Mouse (Mus musculus) liver, adult 2 months (tissue): ENCODE data around the gene Gm20388. TPM values are rescaled to one million over a fixed set of nuclear protein-coding genes. Genes with fewer than 3 reads are reported as not detected.

Source experiments
- DNase-seq: peaks from one replicate; pipeline ENCODE4 v3.0.0-alpha.2; 2011; ENCODE audit warnings: low read depth, low spot score; ENCODE audit errors: extremely low read depth
- H3K27ac ChIP-seq: fragments of 200-500 bp; replicated peaks from 2 replicates; pipeline ENCODE4 v1.5.1; 2012; ENCODE audit warnings: low read depth, mild to moderate bottlenecking, control low read depth, inconsistent platforms, low read length; ENCODE audit not compliant: insufficient read depth
- H3K27me3 ChIP-seq: fragments of 200-500 bp; 2 replicates; pipeline ENCODE4 v1.6.1; 2012; ENCODE audit warnings: mild to moderate bottlenecking, moderate library complexity, low read length, inconsistent platforms; ENCODE audit not compliant: control insufficient read depth, insufficient read depth
- H3K36me3 ChIP-seq: fragments of 200-500 bp; 2 replicates; pipeline ENCODE4 v1.6.1; 2012; ENCODE audit warnings: low read length, inconsistent platforms; ENCODE audit not compliant: control insufficient read depth, insufficient read depth
- H3K4me1 ChIP-seq: fragments of 200-500 bp; 2 replicates; pipeline ENCODE4 v1.6.1; 2011; ENCODE audit warnings: low read length; ENCODE audit not compliant: control insufficient read depth, insufficient read depth
- H3K4me3 ChIP-seq: fragments of 200-500 bp; 2 replicates; pipeline ENCODE4 v1.5.1; 2011; ENCODE audit warnings: low read depth, mild to moderate bottlenecking, control low read depth, low read length, moderate library complexity; ENCODE audit not compliant: insufficient read depth
- H3K79me2 ChIP-seq: fragments of 200-500 bp; 2 replicates; pipeline ENCODE4 v1.6.1; 2012; ENCODE audit warnings: inconsistent platforms, mild to moderate bottlenecking, low read length, moderate library complexity; ENCODE audit not compliant: control insufficient read depth, insufficient read depth
- H3K9ac ChIP-seq: fragments of 200-500 bp; 2 replicates; pipeline ENCODE4 v1.6.1; 2012; ENCODE audit warnings: low read depth, mild to moderate bottlenecking, control low read depth, inconsistent platforms, low read length
- CTCF ChIP-seq: fragments of 200-500 bp; IDR thresholded peaks from 2 replicates; pipeline ENCODE4 v1.5.1; 2011; ENCODE audit warnings: low read depth, low read length, control low read depth
- POLR2A ChIP-seq: fragments of 200-500 bp; IDR thresholded peaks from 2 replicates; pipeline ENCODE4 v1.6.1; 2011; ENCODE audit warnings: low read length, control low read depth; ENCODE audit not compliant: insufficient read depth; ENCODE audit errors: extremely low read depth
- WGBS: fragments of 180-500 bp; shearing (Covaris S2); methylation state at CpG from one replicate; pipeline ENCODE4 v1.1.7; 2018; 5-methylcytosine and 5-hydroxymethylcytosine counted together
- polyA plus RNA-seq: library from polyadenylated mRNA; depleted of rRNA; stranded (reverse); fragments of >200 nt; gene quantifications from 2 replicates; pipeline ENCODE4 v1.2.3, GENCODE M21; 2012
- total RNA-seq: library from RNA; depleted of rRNA; stranded (reverse); fragments of >200 nt; gene quantifications from 2 replicates; pipeline ENCODE4 v1.2.3, GENCODE M21; 2014

Gm20388 gene
- total and polyA plus RNA-seq, 2 experiments: 6.4 to 19.9 TPM

DNA sequence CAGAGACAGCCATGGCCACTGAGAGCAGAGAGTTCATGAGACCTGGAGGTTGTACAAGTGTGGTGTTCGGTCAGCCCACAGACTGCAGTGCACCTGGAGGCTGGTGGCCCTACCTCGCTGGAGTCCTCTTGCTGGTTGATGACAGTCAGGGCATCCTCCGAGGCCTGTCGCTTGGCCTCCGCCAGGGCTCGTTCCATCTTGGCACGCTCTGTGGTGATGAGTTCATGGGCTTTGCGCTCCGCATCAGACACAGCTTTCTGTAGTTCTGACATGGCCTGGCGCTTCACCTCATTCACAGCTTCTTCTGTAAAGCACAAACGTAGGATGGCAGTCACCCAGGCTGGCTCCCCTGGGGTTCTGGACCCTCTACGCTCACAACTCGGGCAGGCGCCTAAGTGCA, 2722.6 kb downstream of the Gm20388 start:
- Histone ChIP-seq H3K9ac (no peak overlapping the region), H3K4me1 (no peaks in the 10 kb centered on the region), H3K36me3 (no peaks in the 10 kb centered on the region), H3K27ac (no peak overlapping the region), H3K27me3 (no peaks in the 10 kb centered on the region), H3K4me3 (no peak overlapping the region), H3K79me2 (no peaks in the 10 kb centered on the region)
- WGBS: 93% methylated on average over 14 of the region's 14 CpGs
- TF ChIP-seq CTCF (no peak), POLR2A (no peak)
- DNase-seq: no peak

DNA sequence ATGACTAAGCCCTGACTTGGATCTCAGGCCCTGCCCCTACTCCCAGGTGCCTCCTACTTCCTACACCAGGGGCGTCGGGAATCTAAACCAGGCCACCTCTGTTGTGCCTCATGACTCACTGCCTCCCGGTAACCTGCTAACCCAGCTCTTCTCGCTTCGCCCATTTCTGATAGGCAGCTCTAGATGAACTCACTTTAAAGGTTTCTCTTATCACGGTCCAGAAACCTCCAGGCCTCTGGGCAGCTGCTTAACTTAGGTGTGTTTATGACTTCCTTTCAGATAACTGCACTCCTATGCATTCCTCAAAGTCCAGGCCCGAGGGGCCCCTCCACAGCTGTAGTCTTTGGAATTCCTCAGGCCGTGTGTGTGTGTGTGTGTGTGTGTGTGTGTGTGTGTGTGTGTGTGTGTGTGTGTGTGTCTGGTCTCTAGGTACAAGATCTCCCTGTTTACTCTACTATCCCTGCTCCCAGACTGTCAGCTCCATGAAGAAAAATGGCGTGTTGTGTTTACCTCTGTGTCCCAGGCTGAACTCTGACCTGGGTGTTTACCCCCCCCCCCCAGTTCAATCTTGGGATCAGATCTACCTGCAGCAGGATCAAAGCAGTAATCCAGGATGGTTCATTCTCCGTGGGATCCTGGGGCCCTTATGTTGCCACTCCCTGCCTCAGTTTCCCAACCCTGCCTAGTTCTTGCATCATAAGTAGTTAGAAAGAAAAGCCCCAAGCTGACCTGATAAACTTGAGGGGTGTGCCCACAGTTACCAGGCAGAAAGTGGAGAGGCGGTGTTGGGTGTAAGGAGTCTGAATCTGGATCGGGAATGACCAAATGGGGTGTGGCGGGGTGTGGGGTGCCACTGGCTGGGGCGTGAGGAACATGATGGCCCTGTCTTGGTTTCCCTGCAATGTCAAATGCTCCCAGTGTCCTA, 2725.5 kb downstream of the Gm20388 start:
- no peaks in the 10 kb centered on the region for H3K36me3 ChIP-seq
- no peaks in the 10 kb centered on the region for H3K79me2 ChIP-seq
- H3K27me3 ChIP-seq: no peaks in the 10 kb centered on the region
- DNase-seq: no peak
- H3K4me1 ChIP-seq: no peaks in the 10 kb centered on the region
- no peak overlapping the region for H3K4me3 ChIP-seq
- 63% methylated on average over 14 of the region's 14 CpGs for WGBS
- no peak for TF ChIP-seq CTCF
- no peak for TF ChIP-seq POLR2A
- no peak overlapping the region for H3K9ac ChIP-seq
- no peak overlapping the region for H3K27ac ChIP-seq

DNA sequence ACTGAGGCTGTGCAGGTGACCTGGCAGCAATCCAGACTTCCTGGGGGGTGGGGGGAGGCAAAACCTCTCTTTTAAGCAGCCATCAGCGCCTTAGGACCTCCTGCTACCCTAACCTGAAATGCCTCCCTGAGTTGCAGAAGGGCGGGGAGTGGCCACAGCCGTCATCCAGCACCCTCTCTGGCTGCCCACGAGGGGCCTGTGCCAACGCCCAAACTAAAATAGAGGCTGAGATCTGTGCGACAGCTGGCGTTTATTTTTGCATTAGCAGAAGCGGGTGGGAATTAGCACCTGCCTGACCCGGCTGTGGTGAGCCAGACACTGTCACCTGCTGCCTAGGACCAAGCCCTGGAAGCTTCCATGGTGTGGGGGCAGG, 2726.1 kb downstream of the Gm20388 start:
- no peak overlapping the region for H3K9ac ChIP-seq
- no peaks in the 10 kb centered on the region for H3K4me1 ChIP-seq
- H3K79me2 ChIP-seq: no peaks in the 10 kb centered on the region
- no peaks in the 10 kb centered on the region for H3K27me3 ChIP-seq
- H3K36me3 ChIP-seq: no peaks in the 10 kb centered on the region
- WGBS: 79% methylated on average over 9 of the region's 9 CpGs
- TF ChIP-seq POLR2A (no peak), CTCF (no peak)
- no peak overlapping the region for H3K4me3 ChIP-seq
- DNase-seq: no peak
- no peak overlapping the region for H3K27ac ChIP-seq

DNA sequence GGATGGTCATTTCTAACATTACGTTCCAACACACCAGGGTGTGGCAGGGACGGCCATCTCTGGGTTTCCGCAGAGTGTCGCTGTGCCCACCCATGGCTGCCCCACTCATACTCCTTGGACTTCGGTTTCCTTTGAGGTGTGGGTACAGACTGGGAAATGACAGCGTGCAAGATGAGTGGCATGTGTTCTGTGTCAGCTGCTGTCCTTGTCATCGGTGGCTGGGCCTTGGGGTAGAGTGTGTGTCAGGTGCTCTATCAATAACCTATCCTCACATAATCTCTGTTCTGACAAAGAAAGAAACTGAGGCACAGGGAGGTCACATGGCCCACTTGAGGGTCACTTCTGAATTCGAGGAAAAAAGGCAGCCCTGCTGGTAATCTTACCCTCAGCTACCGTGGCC, 2726.6 kb downstream of the Gm20388 start:
- no peak for DNase-seq
- TF ChIP-seq CTCF (no peak), POLR2A (no peak)
- Histone ChIP-seq H3K4me3 (no peak overlapping the region), H3K4me1 (no peaks in the 10 kb centered on the region), H3K9ac (no peak overlapping the region), H3K79me2 (no peaks in the 10 kb centered on the region), H3K27me3 (no peaks in the 10 kb centered on the region), H3K27ac (no peak overlapping the region), H3K36me3 (no peaks in the 10 kb centered on the region)
- WGBS: 85% methylated on average over 9 of the region's 9 CpGs

DNA sequence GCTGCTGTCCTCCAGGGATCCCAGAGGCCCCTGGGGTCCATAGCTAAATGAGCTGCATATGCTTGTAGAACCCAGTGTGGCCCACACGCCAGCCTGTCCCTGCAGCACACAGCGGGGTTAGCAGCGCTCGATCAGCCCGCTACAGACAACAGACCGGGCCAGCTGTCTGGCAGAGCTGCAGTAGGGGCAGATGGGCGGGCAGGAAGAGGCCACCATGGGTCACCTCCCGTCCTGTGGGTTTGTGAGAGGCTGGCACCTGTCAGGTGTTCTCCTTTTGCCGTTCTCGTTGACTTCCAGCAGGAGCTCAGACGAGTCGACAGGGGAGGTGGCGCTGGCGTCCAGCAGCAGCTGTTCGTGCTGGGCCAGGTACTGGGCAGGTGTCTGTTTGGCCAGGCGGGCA, 2728.0 kb downstream of the Gm20388 start:
- H3K27me3 ChIP-seq: no peaks in the 10 kb centered on the region
- H3K27ac ChIP-seq: no peak overlapping the region
- H3K4me3 ChIP-seq: no peak overlapping the region
- 83% methylated on average over 16 of the region's 16 CpGs for WGBS
- no peaks in the 10 kb centered on the region for H3K79me2 ChIP-seq
- no peak for DNase-seq
- H3K4me1 ChIP-seq: no peaks in the 10 kb centered on the region
- H3K36me3 ChIP-seq: no peaks in the 10 kb centered on the region
- TF ChIP-seq POLR2A (no peak), CTCF (no peak)
- no peak overlapping the region for H3K9ac ChIP-seq
